Mouse (Mus musculus): ENCODE results near the gene Gm7029. TPM values are rescaled to one million over a fixed set of nuclear protein-coding genes. Genes with fewer than 3 reads are reported as not detected.
A peak's percentile ranks its signal among the peaks of the same experiment; 100 is the strongest.
"Not testable (repeated sequence)": the region's sequence is repeated elsewhere in the genome, so short reads cannot be mapped to it uniquely, and the experiment has no call there.

The Gm7029 gene
- not detected for total RNA-seq (2022)

GRCm38 (mm10) chr17:33873537-33873936 lies at the start of gene Gm7029:
Gm7029 (plus strand) TSS chr17:33873837.
- not testable (repeated sequence) for DNase-seq (ENCODE audit: low spot score in 2 of 2)

DNA sequence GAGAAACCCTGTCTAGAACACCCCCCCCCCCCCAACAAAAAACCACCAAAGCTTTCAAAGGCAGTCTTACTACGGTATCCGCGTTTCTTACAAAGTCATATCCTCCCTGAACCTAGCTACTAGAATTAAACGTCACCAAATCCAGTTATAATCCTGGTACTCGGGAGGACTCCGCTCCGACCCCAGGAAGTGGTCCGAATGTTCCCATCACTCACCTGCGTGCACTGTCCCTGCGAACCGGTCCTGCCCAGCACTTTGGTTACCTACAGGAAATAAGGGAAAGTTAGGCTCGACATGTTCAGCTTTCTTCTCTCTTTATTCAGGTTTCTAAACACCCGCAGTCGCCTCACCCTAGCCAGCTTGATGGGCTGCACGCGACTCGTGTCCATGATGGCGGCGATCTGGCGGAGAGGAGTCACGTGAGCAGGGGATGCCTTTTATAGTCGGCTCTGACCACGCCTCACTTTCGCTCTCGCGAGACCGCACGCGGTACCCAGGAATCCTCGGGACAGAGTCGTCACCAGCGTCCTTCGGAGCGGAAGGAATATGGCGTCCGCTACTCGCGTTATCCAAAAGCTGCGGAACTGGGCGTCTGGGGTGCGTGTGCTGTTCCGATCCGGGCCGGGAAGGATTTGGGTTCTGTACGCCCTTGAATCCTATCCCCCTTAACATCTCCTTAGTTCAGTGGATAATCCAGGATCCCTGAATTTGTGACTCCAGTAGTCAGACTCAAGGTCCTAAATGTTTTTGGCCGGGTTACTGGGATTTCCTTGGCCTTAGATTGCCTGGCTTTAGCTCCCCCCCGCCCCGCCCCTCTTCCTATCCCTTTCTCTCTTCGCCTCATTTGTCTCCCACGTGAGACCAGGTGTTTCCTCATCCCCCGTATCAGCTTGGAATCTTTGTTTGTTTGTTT lies 49.3 kb upstream of the Gm7029 start, which contains the start of the genes Rps28 and Ndufa7:
Gene Rps28 (minus strand): TSS at position 479 of the 913 bp plus-strand sequence.
Gene Ndufa7 (plus strand): TSS at position 489 of the 913 bp plus-strand sequence.
- peak; percentile 97 to 99 for DNase-seq (ENCODE audit: low spot score in 2 of 2)

GRCm38 (mm10) chr17:33824997-33825330 lies 48.7 kb upstream of the Gm7029 start:
- not testable (repeated sequence) for DNase-seq (ENCODE audit: low spot score in 2 of 2)

- DNase-seq (ENCODE audit: low spot score in 2 of 2), result no peak
Observed at GRCm38 (mm10) chr17:33825462-33825861, 48.2 kb upstream of the Gm7029 start.

- peak; percentile 49 to 69 for DNase-seq (ENCODE audit: low spot score in 2 of 2)
Observed at GRCm38 (mm10) chr17:33826850-33827249, 46.8 kb upstream of the Gm7029 start.

DNA sequence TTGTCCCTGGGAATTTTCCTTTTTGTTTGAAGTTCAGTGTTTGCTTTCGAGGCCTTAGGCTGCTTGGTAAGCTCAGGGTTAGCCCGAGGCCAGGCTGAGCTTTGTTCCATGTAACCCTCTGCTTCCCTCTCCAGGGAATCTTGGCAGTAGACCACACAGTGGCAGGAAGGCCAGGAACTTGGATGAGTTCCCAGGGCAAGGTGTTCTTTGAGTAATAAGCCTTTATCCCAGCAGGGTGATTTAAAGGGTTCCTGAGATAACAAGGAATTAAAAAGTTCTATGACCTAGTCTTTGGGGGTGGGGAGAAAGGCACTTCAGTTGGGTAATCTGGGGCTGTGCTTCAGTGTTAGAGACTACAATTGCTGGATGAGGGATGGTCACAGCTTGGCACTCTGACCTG lies 44.7 kb upstream of the Gm7029 start:
- no peak for DNase-seq (ENCODE audit: low spot score in 2 of 2)

- DNase-seq (ENCODE audit: low spot score in 2 of 2), result no peak
Observed at GRCm38 (mm10) chr17:33829561-33829960, 44.1 kb upstream of the Gm7029 start.

DNA sequence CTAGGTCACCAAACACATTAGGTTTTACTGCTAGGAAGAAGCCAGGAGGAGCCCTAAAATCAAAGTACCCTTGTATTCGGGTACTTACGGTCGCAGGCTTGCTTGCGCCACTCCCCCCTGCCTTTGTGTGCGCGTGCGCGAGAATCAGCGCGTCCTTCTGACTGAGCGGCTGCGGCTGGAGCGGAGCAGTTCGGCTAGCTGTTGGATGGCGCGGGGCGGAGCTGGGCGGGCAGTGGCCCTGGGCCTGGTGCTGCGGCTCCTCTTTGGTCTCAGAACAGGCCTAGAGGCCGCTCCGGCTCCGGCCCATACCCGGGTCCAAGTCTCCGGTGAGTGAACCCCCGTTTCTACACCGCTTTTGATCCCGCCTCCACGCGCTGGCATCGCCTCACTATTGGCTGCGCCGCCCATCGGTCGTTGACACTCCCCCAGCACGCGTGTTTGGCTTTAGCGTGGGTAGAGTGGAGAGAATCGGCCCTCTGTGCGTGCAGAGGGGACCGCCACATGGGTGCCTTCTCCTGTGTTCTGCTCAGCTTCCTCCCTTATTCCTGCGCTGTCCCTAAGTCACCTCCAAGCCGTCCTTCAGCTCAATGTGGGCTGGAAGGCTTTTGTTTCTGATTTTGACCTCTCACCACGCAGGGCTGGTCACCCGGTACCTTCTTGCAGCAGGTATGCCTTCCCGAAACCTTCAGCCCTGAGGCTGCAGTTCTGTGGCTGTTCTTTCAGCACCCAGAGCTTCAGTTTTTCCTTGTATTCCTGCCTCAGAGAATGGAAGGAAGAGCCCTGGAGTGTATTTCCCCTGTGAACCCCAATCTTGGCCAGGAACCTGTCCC lies 30.5 kb upstream of the Gm7029 start, which contains the start of gene Cd320:
Gene Cd320 (plus strand): TSS at position 126 of the 830 bp plus-strand sequence.
- peak; percentile 90 to 93 for DNase-seq (ENCODE audit: low spot score in 2 of 2)

GRCm38 (mm10) chr17:33844196-33844595 lies 29.4 kb upstream of the Gm7029 start:
- no peak for DNase-seq (ENCODE audit: low spot score in 2 of 2)

DNA sequence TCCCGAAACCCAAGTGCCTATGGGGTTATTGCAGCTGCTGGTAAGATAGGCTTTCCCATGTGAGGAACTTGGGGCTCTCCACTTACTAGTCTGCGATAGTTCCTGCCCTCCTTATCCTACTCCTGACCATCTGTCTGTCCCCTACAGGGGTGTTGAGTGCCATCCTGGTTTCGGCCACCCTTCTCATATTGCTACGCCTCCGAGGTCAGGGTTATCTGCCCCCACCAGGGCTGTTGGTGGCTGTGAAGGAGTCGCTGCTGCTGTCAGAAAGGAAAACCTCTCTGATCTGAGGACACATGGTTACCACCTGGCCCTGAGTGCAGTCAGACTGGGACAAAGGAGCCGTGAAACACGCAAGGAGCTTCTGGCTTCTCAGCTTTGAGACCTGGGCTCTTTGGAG lies 25.5 kb upstream of the Gm7029 start:
- DNase-seq (ENCODE audit: low spot score in 2 of 2), result no peak

DNA sequence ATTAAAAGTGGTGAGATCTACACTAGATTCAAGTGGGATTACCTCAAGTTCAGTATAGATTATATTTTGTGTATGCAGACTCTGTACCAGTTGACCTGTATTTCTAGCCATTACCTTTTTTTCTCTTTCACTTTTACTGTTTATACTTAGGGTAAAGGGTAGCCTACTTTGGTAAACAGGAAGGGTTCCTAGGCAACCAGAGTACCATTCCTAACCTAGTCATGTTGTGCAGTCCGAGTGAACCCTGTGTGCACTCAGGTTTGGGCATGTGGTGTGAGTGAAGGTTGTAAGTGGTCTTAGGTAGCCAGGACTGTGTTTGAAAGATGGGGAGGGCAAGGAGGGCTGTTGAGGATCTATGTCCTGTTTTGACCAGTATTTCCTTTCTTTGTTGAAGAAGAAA lies 22.3 kb upstream of the Gm7029 start:
- no peak for DNase-seq (ENCODE audit: low spot score in 2 of 2)

DNA sequence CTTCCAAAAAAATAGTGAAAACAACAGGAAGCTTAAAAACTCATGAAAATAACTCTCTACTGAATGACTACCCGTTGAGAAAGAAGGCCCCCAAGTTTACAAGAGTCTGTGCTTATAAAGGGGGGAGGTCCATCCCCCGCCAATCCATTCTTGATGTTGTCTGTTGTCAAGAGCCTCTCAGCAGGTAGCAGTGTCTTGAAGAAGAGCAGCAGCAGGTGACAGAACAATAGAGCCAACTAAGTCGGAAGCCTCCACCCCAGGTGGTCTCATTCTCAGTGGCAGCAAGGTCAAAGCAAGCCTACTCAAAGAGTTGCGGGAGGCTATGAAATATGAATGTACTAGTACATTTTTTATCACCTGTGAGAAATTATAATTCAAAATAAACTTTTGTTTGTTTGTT lies 15.8 kb upstream of the Gm7029 start:
- DNase-seq (ENCODE audit: low spot score in 2 of 2), result no peak

- peak; percentile 69 to 71 for DNase-seq (ENCODE audit: low spot score in 2 of 2)
Observed at GRCm38 (mm10) chr17:33865330-33866030, 8.2 kb upstream of the Gm7029 start.

GRCm38 (mm10) chr17:33874411-33874810 lies 774 bp downstream of the Gm7029 start:
- no peak for DNase-seq (ENCODE audit: low spot score in 2 of 2)

GRCm38 (mm10) chr17:33875797-33876196 lies 2.2 kb downstream of the Gm7029 start:
- DNase-seq (ENCODE audit: low spot score in 2 of 2), result not testable (repeated sequence)

- DNase-seq (ENCODE audit: low spot score in 2 of 2), result not testable (repeated sequence)
Observed at GRCm38 (mm10) chr17:33884320-33884719, 10.7 kb downstream of the Gm7029 start.

DNA sequence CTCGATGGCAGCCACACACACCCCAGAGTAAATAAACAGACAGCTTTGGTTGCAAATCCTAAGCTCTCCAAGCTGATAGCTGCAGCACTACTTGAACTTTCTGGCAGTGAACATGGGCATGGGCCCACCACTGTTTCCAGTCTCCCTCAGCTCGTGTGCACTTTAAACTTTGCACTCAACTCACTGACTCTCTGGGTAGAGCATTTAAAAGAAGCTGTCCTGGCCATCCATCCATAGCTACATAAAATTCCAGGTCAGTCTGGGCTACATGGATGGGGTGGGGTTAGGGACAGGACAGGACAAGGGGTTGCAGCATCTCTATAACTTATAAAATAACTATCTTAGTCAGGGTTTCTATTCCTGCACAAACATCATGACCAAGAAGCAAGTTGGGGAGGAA lies 14.2 kb downstream of the Gm7029 start:
- not testable (repeated sequence) for DNase-seq (ENCODE audit: low spot score in 2 of 2)

GRCm38 (mm10) chr17:33888230-33888629 lies 14.6 kb downstream of the Gm7029 start:
- DNase-seq (ENCODE audit: low spot score in 2 of 2), result not testable (repeated sequence)

- not testable (repeated sequence) for DNase-seq (ENCODE audit: low spot score in 2 of 2)
Observed at GRCm38 (mm10) chr17:33889941-33890532, 16.4 kb downstream of the Gm7029 start.

GRCm38 (mm10) chr17:33890533-33891059 lies 17.0 kb downstream of the Gm7029 start, which contains the start of gene Kifc1:
Kifc1 (minus strand) TSS chr17:33890661.
- DNase-seq (ENCODE audit: low spot score in 2 of 2), result peak; percentile 100

Data from layer of hippocampus, adult 8-10 months (tissue).